Mouse (Mus musculus): Measurements from ENCODE around the gene Usp11. TPM values are rescaled to one million over a fixed set of nuclear protein-coding genes. Genes with fewer than 3 reads are reported as not detected.

Gene Usp11
- polyA plus RNA-seq (2012; rRNA removed), result 106 and 108 TPM in 2 replicates

GRCm38 (mm10) chrX:20703741-20704290, at the start of gene Usp11:
Gene Usp11, plus strand, starts transcription at chrX:20703906.

GRCm38 (mm10) chrX:20658026-20658652, 45.6 kb upstream of the Usp11 start, which contains the start of gene Uba1:
Gene Uba1, plus strand, starts transcription at chrX:20658326.

GRCm38 (mm10) chrX:20687519-20688067, 16.1 kb upstream of the Usp11 start, which contains the start of gene Cdk16:
Gene Cdk16, plus strand, starts transcription at chrX:20687954.

Other genes starting within 250 kb of the Usp11 start
- 0.14 and 0.18 TPM in 2 replicates for gene Rgn, start 154.1 kb upstream of the Usp11 start, polyA plus RNA-seq (2012; rRNA removed)
- gene Rbm10, start 86.4 kb upstream of the Usp11 start, polyA plus RNA-seq (2012; rRNA removed), result 76.4 and 76.6 TPM in 2 replicates
- gene Ndufb11, start 86.3 kb upstream of the Usp11 start, polyA plus RNA-seq (2012; rRNA removed), result 191 and 204 TPM in 2 replicates
- gene Uba1, start 45.6 kb upstream of the Usp11 start, polyA plus RNA-seq (2012; rRNA removed), result 434 and 451 TPM in 2 replicates
- gene Cdk16, start 16.0 kb upstream of the Usp11 start, polyA plus RNA-seq (2012; rRNA removed), result 231 and 241 TPM in 2 replicates
- 233 and 244 TPM in 2 replicates for gene Araf, start 93.9 kb downstream of the Usp11 start, polyA plus RNA-seq (2012; rRNA removed)
- gene Timp1, start 166.3 kb downstream of the Usp11 start, polyA plus RNA-seq (2012; rRNA removed), result 9.7 and 18.0 TPM in 2 replicates
- gene Syn1, start 217.1 kb downstream of the Usp11 start, polyA plus RNA-seq (2012; rRNA removed), result 39.7 and 42.0 TPM in 2 replicates
- gene Cfp, start 227.6 kb downstream of the Usp11 start, polyA plus RNA-seq (2012; rRNA removed), result 28.2 and 30.7 TPM in 2 replicates
- 31.3 and 33.5 TPM in 2 replicates for gene Elk1, start 246.7 kb downstream of the Usp11 start, polyA plus RNA-seq (2012; rRNA removed)

Measured in central nervous system, embryonic 14 days (tissue).